Mouse (Mus musculus) embryonic facial prominence, embryonic 11.5 days (tissue): ENCODE data around the gene Capn5. TPM values are rescaled to one million over a fixed set of nuclear protein-coding genes. Genes with fewer than 3 reads are reported as not detected.

Source experiments
- ATAC-seq: fragments of 200-750 bp; cut with Nextera tagmentation; replicated peaks from 2 replicates; pipeline ENCODE4 v1.8.0; 2017; ENCODE audit warnings: low read depth; ENCODE audit not compliant: insufficient number of reproducible peaks, low FRiP score, low TSS enrichment
- DNase-seq: peaks from one replicate; pipeline ENCODE4 v3.0.0-alpha.2; 2015; ENCODE audit warnings: low spot score
- H3K27ac ChIP-seq: fragments of 300-500 bp; sonication (generic); replicated peaks from 2 replicates; pipeline ENCODE4 v1.5.1; 2014; ENCODE audit warnings: mild to moderate bottlenecking, low read depth, low read length, control low read depth
- H3K27me3 ChIP-seq: fragments of 300-500 bp; sonication (generic); 2 replicates; pipeline ENCODE4 v1.6.1; 2014; ENCODE audit warnings: mild to moderate bottlenecking, low read length, moderate library complexity, mixed read lengths; ENCODE audit not compliant: control insufficient read depth, insufficient read depth
- H3K36me3 ChIP-seq: fragments of 300-500 bp; sonication (generic); replicated peaks from 2 replicates; pipeline ENCODE4 v1.6.1; 2014; ENCODE audit warnings: low read depth, mild to moderate bottlenecking, low read length, moderate library complexity, mixed read lengths; ENCODE audit not compliant: control insufficient read depth, insufficient read depth
- H3K4me1 ChIP-seq: fragments of 300-500 bp; sonication (generic); 2 replicates; pipeline ENCODE4 v1.6.1; 2014; ENCODE audit warnings: low read length, mixed read lengths; ENCODE audit not compliant: control insufficient read depth, insufficient read depth
- H3K4me2 ChIP-seq: fragments of 300-500 bp; sonication (generic); 2 replicates; pipeline ENCODE4 v1.6.1; 2014; ENCODE audit warnings: low read depth, mild to moderate bottlenecking, control low read depth, low read length, moderate library complexity
- H3K4me3 ChIP-seq: fragments of 300-500 bp; sonication (generic); 2 replicates; pipeline ENCODE4 v1.5.1; 2014; ENCODE audit warnings: low read depth, low read length, control low read depth
- H3K9ac ChIP-seq: fragments of 300-500 bp; sonication (generic); replicated peaks from 2 replicates; pipeline ENCODE4 v1.6.1; 2014; ENCODE audit warnings: mild to moderate bottlenecking, control low read depth, low read length
- H3K9me3 ChIP-seq: fragments of 300-500 bp; sonication (generic); replicated peaks from 2 replicates; pipeline ENCODE4 v1.6.1; 2016; ENCODE audit warnings: mild to moderate bottlenecking, low read length, inconsistent platforms, mixed read lengths; ENCODE audit not compliant: control insufficient read depth
- WGBS: fragments of 180-500 bp; shearing (Covaris S2); extraction: QIAGEN DNeasy Blood & Tissue Kit; methylation state at CpG from one replicate; pipeline ENCODE4 v1.1.7; 2014; 5-methylcytosine and 5-hydroxymethylcytosine counted together
- polyA plus RNA-seq: library from polyadenylated mRNA; unstranded; fragments of >200 nt; fragmentation: Nextera tagmentation; extraction: Ambion mirVana; gene quantifications from 2 replicates; pipeline ENCODE4 v1.2.1, GENCODE M21; 2014

The Capn5 gene
- polyA plus RNA-seq, 1 experiment from 2014 or later, result 2.6 TPM

- H3K4me1 ChIP-seq, result no peaks in the 10 kb centered on the region
- H3K9ac ChIP-seq, result no peak overlapping the region
- H3K4me2 ChIP-seq, result no peak overlapping the region
- H3K9me3 ChIP-seq, result no peaks in the 10 kb centered on the region
- no peak for ATAC-seq
- 49% methylated on average over 8 of the region's 8 CpGs for WGBS
- no peaks in the 10 kb centered on the region for H3K36me3 ChIP-seq
- no peak overlapping the region for H3K27ac ChIP-seq
- no peaks in the 10 kb centered on the region for H3K27me3 ChIP-seq
- H3K4me3 ChIP-seq, result no peak overlapping the region
- DNase-seq, result no peak
Measured at GRCm38 (mm10) chr7:98142247-98142646, 35.8 kb downstream of the Capn5 start.

- no peaks in the 10 kb centered on the region for H3K4me1 ChIP-seq
- no peak for ATAC-seq
- no peaks in the 10 kb centered on the region for H3K36me3 ChIP-seq
- no peaks in the 10 kb centered on the region for H3K9me3 ChIP-seq
- WGBS, result 53% methylated on average over 3 of the region's 3 CpGs
- peak; percentile 63 for DNase-seq
- no peak overlapping the region for H3K27ac ChIP-seq
- no peak overlapping the region for H3K4me2 ChIP-seq
- no peaks in the 10 kb centered on the region for H3K27me3 ChIP-seq
- H3K4me3 ChIP-seq, result no peak overlapping the region
- no peak overlapping the region for H3K9ac ChIP-seq
Measured at GRCm38 (mm10) chr7:98141206-98141605, 36.9 kb downstream of the Capn5 start.

- Histone ChIP-seq H3K27me3 (no peaks in the 10 kb centered on the region), H3K27ac (no peak overlapping the region), H3K4me1 (no peaks in the 10 kb centered on the region), H3K36me3 (no peaks in the 10 kb centered on the region), H3K9me3 (no peaks in the 10 kb centered on the region), H3K4me3 (no peak overlapping the region), H3K4me2 (no peak overlapping the region), H3K9ac (no peak overlapping the region)
- WGBS, result 57% methylated on average over 2 of the region's 2 CpGs
- no peak for ATAC-seq
- no peak for DNase-seq
Measured at GRCm38 (mm10) chr7:98140597-98140996, 37.5 kb downstream of the Capn5 start.

GRCm38 (mm10) chr7:98139216-98139615 is 38.9 kb downstream of the Capn5 start:
- Histone ChIP-seq H3K27ac (no peak overlapping the region), H3K9ac (no peak overlapping the region), H3K4me1 (no peaks in the 10 kb centered on the region), H3K4me3 (no peak overlapping the region), H3K9me3 (no peaks in the 10 kb centered on the region), H3K27me3 (no peaks in the 10 kb centered on the region), H3K4me2 (no peak overlapping the region), H3K36me3 (no peaks in the 10 kb centered on the region)
- DNase-seq (no peak), ATAC-seq (no peak)
- 19% methylated on average over 9 of the region's 9 CpGs for WGBS

GRCm38 (mm10) chr7:98137995-98138394 is 40.1 kb downstream of the Capn5 start:
- WGBS, result 87% methylated on average over 2 of the region's 2 CpGs
- no peak for DNase-seq
- H3K27ac ChIP-seq, result no peak overlapping the region
- no peak for ATAC-seq
- H3K4me3 ChIP-seq, result no peak overlapping the region
- H3K9ac ChIP-seq, result no peak overlapping the region
- H3K27me3 ChIP-seq, result no peaks in the 10 kb centered on the region
- H3K4me1 ChIP-seq, result no peaks in the 10 kb centered on the region
- no peaks in the 10 kb centered on the region for H3K36me3 ChIP-seq
- no peaks in the 10 kb centered on the region for H3K9me3 ChIP-seq
- no peak overlapping the region for H3K4me2 ChIP-seq

GRCm38 (mm10) chr7:98137583-98137982 is 40.5 kb downstream of the Capn5 start:
- H3K4me3 ChIP-seq, result no peak overlapping the region
- H3K9ac ChIP-seq, result no peak overlapping the region
- H3K4me1 ChIP-seq, result no peaks in the 10 kb centered on the region
- no peaks in the 10 kb centered on the region for H3K36me3 ChIP-seq
- H3K27me3 ChIP-seq, result no peaks in the 10 kb centered on the region
- H3K27ac ChIP-seq, result no peak overlapping the region
- DNase-seq (no peak), ATAC-seq (no peak)
- H3K4me2 ChIP-seq, result no peak overlapping the region
- H3K9me3 ChIP-seq, result no peaks in the 10 kb centered on the region
- WGBS, result 49% methylated on average over 3 of the region's 3 CpGs

GRCm38 (mm10) chr7:98131751-98132150 is 46.3 kb downstream of the Capn5 start:
- H3K9me3 ChIP-seq, result no peaks in the 10 kb centered on the region
- no peaks in the 10 kb centered on the region for H3K36me3 ChIP-seq
- no peak overlapping the region for H3K4me2 ChIP-seq
- 95% methylated on average over 8 of the region's 8 CpGs for WGBS
- no peak overlapping the region for H3K4me3 ChIP-seq
- no peaks in the 10 kb centered on the region for H3K4me1 ChIP-seq
- H3K9ac ChIP-seq, result no peak overlapping the region
- DNase-seq (no peak), ATAC-seq (no peak)
- no peaks in the 10 kb centered on the region for H3K27me3 ChIP-seq
- H3K27ac ChIP-seq, result no peak overlapping the region

GRCm38 (mm10) chr7:98125473-98125872 is 52.6 kb downstream of the Capn5 start:
- H3K9ac ChIP-seq, result no peak overlapping the region
- no peak overlapping the region for H3K4me2 ChIP-seq
- ATAC-seq, result no peak
- no peak for DNase-seq
- no peaks in the 10 kb centered on the region for H3K9me3 ChIP-seq
- 35% methylated on average over 5 of the region's 5 CpGs for WGBS
- no peaks in the 10 kb centered on the region for H3K36me3 ChIP-seq
- H3K4me3 ChIP-seq, result no peak overlapping the region
- H3K27me3 ChIP-seq, result no peaks in the 10 kb centered on the region
- H3K4me1 ChIP-seq, result no peaks in the 10 kb centered on the region
- H3K27ac ChIP-seq, result no peak overlapping the region
